Mouse (Mus musculus) urinary bladder, postnatal 36 days (tissue): ENCODE data around the gene Tspan9.
A peak's percentile ranks its signal among the peaks of the same experiment; 100 is the strongest.

Source experiments
- DNase-seq, 2 experiments: peaks; one replicate each; pipeline ENCODE4 v3.0.0; 2022; ENCODE audit warnings: low spot score in 2 of 2, mixed read lengths in 1 of 2

Tspan9 gene

DNA sequence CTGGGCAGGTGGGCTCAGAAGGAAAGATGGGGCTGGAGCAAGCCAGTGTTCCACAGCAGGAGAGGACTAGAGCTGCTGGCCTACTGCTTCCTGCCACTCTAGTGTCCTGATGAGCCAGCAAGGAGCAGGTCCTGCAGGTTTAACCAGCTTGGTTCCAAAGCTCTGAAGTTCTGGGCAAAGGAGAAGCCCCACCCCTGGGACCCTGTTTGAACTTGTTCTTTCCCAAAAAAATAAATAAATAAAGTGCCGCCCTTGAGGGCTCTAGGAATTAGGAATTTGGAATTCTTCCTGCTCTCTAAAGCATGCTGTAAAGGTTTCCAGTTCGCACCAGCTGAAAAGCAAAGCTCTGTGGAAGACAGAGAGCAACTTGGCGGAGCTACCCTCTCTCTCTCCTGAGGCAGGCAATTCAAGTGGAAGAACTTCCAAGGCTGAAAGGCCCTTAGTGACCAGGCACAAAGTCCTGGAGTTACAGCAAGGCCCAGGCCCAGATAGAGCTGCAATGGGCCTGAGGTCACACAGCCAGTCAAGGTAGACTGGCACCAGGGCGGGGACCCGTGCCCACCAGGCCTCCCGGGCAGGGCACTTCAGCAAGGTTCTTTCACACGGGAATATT, 38.6 kb downstream of the Tspan9 start:
- DNase-seq, result peak; percentile 57 to 67

DNA sequence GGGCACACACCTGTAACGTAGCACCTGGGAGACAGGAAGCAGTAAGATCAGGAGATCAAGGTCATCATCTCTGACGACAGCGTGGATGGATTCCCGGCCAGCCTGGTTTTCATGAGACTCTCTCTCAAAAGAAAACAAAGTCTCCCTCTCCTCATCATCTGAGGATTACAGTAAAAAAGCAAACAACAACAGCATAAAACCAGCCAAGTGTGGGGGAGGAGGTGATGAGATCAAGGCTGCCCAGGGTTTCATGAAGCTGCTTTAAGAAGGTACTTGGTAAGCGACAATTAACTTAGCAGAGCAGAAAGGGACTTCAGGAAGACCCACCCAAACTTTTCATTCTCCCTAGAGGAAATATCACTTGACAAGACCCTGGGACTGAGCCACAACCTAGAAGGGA, 39.5 kb downstream of the Tspan9 start:
- no peak for DNase-seq

DNA sequence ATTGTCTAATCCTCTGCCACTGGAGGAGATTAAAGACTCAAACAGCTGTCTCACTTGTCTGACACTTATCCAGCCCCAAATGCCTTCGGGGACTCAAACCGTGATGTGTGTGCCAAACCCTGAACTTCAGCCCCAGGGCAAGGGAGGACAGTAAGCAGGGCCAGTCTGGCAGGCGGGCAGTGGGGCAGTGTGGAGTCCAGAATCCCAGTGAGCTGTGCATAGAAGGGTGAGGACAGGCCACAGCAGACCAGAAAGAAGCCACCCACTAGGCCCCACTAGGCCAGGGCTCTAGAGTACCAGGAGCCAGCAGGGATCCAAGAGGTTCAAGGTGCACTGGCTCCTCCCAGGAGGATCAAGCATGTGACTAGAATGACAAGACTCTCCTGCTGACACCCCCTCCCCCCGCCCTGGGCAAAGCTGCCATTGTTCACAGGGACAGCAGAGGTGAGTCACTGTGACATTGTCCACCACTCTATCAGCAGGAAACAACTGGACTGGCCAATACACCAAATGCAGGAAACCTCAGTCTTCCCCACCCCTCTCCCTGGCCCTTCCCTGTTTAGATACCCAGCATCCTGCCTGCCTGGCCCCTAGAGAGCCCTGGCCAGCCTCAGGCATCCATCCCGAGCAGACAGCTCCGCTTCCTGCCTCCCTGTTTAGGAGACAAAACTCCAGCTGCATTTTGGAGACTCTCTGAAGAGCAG, 40.9 kb downstream of the Tspan9 start:
- peak in 1 of 2 experiments; percentile 46 for DNase-seq

DNA sequence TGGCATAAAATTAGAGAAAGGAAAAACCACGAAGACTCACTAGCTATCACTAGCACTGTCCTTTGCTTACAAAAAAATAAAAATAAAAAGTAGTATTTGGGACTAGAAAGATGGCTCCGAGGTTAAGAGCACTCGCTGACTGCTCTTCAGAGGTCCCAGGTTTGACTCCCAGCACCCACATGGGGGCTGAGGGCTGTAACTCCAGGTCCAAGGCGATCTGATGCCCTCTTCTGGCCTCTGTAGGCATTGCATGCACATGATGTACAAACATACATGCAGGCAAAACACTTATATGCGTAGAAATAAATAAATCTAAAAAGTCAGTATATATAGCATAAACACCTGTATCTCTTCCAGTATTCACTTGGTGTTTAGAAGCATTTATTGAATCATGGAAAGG, 43.5 kb downstream of the Tspan9 start:
- DNase-seq, result no peak

DNA sequence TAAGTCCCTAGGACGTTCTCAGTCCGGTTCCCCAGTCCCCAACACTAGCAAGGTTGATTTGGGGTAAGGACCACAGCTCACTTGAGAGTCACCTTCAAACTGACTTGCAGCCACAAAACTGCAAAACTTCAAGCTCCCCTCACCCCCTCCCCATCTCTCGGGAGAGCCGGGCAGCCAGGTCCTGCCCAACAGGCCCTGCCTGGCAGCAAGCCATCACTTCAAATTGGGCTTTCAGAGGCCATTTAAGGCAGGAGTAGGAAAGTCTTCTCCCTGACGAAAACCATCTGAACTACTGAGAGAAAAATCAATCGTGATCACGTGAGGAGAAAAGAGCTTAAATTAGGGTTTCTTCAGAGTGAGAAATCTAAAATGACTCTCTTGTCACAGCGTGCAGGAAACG, 44.2 kb downstream of the Tspan9 start:
- DNase-seq, result no peak

DNA sequence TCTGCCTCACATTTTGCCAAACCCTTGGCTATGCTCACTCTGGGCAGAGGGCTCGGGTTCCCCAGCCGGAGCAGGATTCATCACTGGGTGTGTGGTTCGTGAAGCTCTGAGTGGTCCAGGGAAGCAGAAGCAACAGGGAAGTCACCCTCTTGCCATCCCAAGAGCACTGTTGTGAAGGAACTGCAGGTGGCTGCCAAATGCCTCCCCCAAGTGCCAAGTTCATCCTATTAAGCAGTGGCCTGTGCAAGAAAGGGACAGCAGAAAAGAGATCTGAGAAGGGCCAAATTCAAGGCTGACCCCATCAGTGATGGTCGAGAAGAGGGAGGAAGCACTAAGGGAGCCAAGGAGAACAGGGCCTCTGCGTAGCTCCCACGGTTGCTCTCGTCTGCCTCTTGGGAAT, 46.9 kb downstream of the Tspan9 start:
- no peak for DNase-seq

DNA sequence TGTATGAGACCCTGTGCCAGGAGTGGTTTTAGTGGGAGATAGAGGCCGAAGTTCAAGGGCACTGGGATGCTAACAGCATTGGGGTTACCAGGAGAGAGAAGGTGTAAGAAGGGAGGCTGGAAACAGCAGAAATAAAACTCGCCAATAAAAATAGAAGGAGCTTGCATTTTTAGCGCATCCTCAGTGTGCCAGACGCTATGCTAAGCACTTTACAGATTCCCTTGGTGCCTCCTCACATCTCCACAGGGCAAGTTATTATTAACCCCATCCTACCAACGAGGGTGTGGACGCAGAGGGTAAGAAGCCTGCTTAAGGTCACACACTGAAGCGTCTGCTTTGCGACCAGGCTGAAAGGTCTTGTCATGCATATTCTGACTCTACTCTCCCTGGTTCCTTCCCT, 47.5 kb downstream of the Tspan9 start:
- no peak for DNase-seq

DNA sequence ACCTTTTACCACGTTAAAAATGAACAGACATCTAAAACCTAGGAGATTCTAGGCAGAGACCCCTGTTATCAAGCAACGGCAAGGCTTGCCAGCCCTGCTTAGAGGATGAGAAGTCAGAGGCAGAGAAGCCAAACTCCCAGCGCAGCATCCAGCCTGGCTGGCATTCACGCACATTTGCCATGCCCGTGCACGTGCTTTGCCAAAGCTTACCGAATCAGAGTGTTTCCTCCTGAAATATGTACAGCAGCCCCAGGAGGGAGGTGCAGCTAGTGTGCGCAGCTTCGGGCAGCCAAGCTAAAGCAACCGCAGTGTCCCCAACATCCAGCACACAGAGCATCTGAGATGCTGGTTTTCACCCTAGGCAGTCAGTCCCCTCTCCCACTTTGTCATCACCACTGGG, 48.3 kb downstream of the Tspan9 start:
- no peak for DNase-seq

DNA sequence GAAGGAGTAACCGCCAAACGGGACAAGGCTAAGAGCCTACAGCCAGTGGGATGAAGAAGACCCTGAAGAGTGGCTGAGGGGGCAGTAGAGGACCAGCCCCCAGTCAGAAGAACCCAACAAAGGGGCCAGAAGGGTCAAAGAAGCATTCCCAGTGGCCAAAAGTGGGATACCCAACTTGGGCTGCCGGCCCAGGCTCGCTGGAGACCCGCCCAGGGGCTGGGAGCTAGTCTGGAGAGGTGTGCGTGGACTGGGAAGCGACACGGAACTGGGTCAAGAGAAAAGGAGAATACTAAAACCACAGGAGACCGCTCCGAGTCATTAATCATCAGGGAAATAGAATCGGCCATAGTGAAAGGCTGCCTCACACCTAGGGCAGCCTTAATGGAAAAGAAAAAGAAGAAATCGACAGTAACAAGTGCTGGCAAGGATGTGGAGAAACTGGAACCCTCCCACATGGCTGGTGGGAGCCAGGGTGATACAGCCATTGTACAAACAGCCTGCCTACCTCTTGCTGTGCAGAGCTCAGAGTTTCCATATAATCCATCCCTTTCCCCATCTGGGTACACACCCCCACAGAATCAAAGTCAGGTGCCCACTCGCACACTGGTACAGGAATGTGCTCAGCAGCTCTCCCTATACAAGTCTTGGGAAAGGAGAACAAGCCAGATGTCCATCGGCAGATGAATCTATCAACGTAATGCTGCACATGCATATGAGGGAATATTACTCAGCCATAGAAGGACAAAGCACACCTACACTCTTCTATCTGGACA, 49.4 kb downstream of the Tspan9 start:
- DNase-seq, result no peak

DNA sequence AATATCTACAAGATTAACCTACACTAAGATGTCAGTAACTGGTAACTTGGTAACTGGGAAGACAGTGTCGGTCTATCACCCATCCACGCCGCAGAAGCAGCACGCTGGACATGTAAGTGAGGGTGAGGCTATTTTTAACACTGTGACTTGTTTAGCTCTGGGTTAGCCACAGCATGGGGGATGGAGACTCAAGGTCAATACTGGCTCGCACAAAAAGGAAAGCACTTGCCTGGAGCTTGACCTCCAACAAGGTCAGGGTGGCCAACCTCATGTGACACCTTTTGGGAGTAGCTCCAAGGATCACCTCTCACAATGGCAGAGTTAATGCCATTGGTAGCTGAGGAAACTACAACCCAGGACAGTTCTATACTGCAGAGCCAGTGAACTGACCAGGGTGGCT, 50.8 kb downstream of the Tspan9 start:
- DNase-seq, result no peak

DNA sequence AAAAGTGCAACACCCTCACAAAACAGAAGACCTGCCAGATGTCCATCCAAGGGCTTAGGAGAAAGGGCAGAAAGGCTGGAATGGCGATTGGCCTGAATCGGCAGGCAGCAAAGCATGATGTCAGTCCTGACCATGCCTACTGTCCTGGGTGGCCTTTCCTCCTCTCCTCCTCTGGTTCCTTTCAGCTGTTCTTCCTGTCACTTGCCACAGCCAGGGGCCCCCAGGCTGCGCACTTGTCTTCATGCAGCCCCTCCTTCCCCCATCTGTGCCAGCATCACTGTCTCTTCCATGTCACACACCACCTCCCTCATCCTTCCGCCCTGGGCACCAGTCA, 51.6 kb downstream of the Tspan9 start:
- DNase-seq, result no peak

DNA sequence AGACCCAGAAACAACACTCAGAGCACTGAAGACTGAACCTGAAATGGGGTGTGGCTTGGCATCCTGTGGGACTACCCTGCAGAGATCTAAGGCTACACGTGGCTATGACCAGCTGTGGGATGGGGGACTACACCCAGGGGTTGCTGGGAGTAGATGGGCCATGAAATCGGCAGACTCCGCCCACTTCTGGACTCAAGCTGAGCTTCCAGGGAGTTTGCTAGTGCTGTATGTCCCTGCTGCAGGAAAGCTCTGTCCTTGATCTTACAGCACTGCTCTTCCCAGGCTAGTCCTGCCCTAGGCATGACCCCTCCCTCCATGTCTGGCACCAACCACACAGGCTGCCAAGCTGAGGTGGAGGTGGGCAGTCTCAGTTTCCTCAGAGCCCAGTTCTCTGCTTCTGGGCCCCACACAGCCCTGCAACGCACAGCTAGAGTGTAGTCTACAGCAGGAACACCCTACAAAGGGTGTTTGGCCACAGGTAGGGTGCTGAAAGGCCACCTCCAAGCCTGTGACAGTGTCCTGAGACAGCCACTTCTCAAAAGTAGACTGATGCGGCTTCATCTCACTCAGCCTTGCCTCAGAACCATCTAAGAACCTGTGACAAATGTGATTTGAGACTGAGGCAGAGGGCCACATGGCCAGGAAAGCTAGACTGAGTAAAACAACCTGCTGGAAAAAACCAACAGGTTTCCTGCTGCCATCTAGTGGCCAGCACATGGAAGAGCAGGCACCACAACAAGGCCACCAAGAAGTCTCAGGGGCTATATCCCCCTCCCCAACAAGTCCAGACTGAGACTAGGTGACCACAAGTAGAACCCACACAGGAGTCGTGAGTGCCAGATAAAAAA, 52.2 kb downstream of the Tspan9 start:
- peak in 1 of 2 experiments; percentile 35 for DNase-seq

DNA sequence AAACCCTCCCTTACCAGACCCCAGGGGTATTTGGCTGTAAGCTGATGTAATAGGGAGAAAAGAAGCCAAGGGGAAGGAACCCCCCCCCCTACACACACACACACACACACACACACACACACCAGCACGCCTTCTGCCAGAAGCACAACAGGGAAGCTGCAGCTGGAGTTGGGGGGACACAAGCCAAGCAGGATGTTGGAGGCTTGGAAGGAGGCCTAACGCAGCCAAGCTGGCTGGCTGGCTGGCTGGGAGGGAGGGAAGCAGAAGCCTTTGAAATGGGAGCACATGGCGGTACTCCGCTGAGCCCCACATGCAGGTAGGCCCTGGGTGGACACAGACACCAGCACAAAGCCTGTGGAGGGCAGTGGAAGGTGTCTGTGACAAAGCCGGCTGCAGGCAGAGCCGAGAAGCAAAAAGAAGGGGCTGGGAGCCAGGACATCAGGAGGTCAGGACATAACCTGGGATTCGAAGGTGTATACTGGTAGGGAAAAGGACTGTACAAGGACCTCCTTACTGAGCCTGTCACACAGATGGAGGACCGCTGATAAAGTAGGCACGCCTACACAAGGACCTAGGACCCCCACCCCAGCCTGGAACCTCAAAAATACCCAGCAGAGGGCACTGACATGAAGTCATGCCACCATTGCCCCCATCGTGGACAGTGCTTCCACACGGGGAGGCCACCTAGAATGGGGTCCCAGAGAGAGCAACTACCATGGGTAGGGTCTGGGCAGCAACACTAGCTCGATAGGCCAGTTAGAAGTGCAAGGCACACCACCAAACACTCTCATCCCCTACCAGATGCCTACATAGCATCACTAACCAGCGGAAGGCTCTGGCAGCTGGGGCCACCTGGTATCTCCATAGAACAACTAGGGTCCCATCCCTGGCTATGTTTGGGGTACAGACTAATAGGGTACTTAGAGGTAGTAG, 53.4 kb downstream of the Tspan9 start:
- peak in 1 of 2 experiments; percentile 53 for DNase-seq

DNA sequence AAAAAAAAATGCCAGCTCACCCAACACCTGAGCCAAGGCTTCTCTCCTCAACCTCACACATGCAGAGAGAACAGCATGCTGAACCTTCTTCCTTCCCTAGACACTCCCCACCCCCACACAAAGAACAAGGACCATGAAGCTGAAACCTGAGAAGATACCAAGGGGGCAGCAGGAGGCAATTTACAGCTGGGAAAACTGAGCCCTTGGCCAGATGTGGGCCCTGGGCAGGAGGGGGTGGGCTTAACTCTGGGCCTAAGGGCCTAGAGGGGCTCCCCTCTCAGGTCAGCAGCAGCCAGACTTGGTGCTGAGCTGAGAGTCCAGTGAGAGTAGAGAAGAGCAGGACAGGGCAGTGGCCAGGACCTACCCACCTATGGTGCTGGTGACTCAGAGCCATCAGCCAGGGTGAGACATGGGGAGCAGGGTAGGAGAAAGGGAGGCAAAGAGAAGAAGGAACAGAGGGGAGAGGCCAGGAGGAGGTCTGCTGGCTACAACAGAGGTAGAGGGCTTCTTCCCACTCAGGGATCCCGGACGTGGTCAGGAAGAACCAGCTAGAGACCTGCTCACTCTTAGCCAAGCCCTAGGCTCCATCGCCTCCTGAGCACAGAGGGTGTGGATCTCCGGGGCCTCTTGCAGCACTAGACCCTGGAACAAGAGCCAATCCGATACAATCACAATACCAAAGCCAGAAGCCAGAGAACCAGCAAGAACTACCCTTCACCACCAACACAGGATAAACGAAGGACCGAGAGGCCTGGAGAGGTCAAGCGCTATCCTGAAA, 54.5 kb downstream of the Tspan9 start:
- DNase-seq, result no peak

DNA sequence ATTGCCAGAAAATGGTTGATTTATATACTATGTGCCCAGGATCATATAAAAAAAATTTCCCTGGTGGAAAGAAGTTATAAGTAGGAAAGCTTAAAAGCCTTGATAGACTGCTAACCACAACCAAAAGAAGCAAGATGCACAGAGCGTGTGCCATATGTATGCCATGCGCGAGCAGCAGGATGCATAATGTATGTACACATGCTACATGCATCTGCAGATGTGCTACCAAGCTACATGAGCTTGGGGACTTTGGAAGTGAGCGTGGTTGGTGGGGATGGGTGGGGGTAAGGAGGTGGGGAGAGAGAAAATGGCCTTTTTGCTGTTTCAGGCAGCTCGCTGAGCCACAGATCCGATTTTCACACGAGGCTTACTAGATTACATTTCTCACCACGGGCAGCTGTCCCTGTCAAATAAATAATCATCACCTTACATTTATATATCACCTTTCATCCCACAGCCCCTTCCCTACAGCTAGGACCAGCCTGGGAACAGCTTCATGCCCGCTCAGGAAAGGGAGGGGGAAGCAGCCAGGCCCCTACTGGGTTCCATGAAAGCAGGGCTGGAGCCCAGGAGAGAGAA, 57.8 kb downstream of the Tspan9 start:
- no peak for DNase-seq

DNA sequence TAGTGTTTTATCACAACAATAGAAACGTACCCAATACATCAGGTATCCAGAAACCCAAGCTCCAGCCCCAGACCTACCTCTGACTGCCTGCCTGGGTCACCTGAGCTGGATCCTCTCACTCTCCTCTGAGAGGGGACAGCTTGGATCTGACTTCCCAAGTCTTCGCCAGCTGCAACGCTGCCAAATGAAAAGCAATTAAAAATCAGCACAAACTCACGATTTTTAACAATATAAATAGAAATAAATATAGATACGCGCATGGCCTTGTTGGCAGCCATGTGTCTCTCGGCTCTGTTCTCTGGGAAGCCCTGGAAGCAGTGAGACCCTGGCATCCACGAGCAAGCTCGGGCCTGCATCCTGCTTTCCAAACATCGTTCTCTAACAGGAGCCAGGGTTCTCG, 60.1 kb downstream of the Tspan9 start:
- no peak for DNase-seq

DNA sequence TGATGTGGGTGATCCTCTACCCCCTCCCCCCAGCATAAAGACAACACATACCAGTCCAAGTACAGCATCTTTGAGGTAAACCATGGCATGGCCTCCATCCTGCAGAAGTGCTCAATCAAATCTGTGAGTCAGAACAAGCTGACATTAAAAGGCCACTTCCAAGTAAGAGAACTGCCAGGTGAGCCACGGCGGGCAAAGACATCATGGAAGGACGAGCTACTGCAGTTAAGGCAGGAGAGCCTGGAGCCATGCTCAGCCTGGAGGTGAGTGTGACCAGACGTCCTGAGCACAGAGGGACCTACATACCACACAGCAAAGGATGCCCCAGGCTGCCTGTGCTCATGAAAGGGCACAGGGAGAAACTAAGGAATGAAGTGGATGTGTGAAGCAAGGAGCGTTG, 61.6 kb downstream of the Tspan9 start:
- no peak for DNase-seq

DNA sequence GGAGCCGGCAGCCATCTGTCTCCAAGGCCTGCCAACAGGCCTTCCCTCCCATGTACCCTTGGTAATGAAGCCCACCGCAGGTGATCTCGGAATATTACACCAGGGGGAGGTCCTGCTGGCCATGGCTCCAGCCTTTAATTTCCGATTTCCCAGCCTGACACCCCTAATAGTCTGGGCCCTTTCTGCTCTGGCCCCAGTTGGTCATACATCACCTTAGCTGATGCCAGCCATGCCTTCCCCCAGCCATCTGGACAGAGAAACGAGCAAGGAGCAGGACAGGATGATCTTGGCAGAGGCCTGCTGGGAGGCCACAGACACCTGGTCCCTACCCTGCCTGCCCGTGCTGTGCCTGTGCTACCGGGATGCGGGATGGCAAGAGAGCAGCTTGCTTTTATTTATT, 62.1 kb downstream of the Tspan9 start:
- DNase-seq, result no peak

DNA sequence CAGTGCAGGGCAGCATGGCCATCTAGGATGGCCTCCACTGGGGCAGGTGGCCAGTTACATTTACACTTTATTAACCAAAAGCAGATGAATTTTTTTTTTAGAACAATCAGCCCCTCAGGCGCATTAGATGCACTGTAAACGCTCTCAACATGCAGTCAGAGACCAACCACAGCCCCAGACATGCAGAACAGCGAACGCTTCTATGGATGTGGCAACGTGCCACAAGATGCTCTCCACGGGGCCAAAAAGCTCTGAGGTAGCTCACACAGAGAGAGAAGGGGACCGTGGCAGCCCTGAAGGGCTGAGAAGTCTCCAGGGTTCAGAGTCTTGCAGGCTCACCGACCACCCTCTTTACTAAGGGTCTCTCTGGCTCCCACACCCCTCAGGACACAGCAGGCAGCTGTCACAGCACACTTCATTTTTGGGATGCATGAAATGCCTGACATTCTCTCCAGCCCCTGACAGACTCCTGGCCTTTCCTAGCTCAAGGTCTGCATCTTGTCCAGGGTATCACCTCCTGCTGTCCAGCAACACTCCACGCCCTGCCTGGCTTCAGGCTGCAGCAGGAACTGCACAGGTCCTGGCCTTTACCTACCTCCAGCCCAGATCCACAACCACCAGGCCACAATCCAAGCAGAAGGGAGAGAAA, 63.7 kb downstream of the Tspan9 start:
- no peak for DNase-seq
